Mouse (Mus musculus) heart, adult 18-20 months (tissue): Measurements from ENCODE around the gene Adar. TPM values are rescaled to one million over a fixed set of nuclear protein-coding genes. Genes with fewer than 3 reads are reported as not detected.

Source experiments
- DNase-seq, 2 experiments: peaks; one replicate each; pipeline ENCODE4 v3.0.0; 2021 to 2022; ENCODE audit warnings: mixed read lengths in 1 of 2
- long read RNA-seq, 2 experiments: library from polyadenylated mRNA; stranded (forward); transcript quantifications; one replicate each; pipeline ENCODE4 v2.0.0; 2021
- total RNA-seq, 2 experiments: library from RNA; stranded (reverse); gene quantifications; 2 replicates each; pipeline ENCODE4 v1.2.3; 2021

The Adar gene
- 10 to 100 TPM; 10.2 to 11.0 TPM for total RNA-seq
- long read RNA-seq, experiment 1, partial matches to known transcripts: 3 of 20 reads
- long read RNA-seq, experiment 1, other reads (novel, unspliced or antisense): 17 of 20 reads
- long read RNA-seq, experiment 2, partial matches to known transcripts: 0 of 8 reads
- long read RNA-seq, experiment 2, other reads (novel, unspliced or antisense): 8 of 8 reads

GRCm38 (mm10) chr3:89714359-89715206 is at the start of gene Adar:
TSS of gene Adar (plus strand) at chr3:89715022.
- peak; percentile 65 to 81 for DNase-seq

- DNase-seq: no peak
Observed at GRCm38 (mm10) chr3:89667131-89667530, 47.7 kb upstream of the Adar start.

- DNase-seq: peak; percentile 25 to 42
Observed at GRCm38 (mm10) chr3:89671334-89671733, 43.5 kb upstream of the Adar start.

GRCm38 (mm10) chr3:89672573-89673317 is 42.1 kb upstream of the Adar start:
- DNase-seq: no peak

- no peak for DNase-seq
Observed at GRCm38 (mm10) chr3:89677617-89678016, 37.2 kb upstream of the Adar start.

- no peak for DNase-seq
Observed at GRCm38 (mm10) chr3:89686031-89686430, 28.8 kb upstream of the Adar start.

GRCm38 (mm10) chr3:89688694-89689581 is 25.9 kb upstream of the Adar start:
- DNase-seq: peak; percentile 75 to 92

GRCm38 (mm10) chr3:89691776-89692175 is 23.0 kb upstream of the Adar start:
- DNase-seq: no peak

- DNase-seq: no peak
Observed at GRCm38 (mm10) chr3:89696152-89696821, 18.5 kb upstream of the Adar start.

- no peak for DNase-seq
Observed at GRCm38 (mm10) chr3:89698958-89699357, 15.9 kb upstream of the Adar start.

- no peak for DNase-seq
Observed at GRCm38 (mm10) chr3:89700461-89700860, 14.4 kb upstream of the Adar start.

- DNase-seq: no peak
Observed at GRCm38 (mm10) chr3:89703596-89703995, 11.2 kb upstream of the Adar start.

- no peak for DNase-seq
Observed at GRCm38 (mm10) chr3:89704064-89704463, 10.8 kb upstream of the Adar start.

- peak; percentile 27 to 51 for DNase-seq
Observed at GRCm38 (mm10) chr3:89715207-89715966, 565 bp downstream of the Adar start.

GRCm38 (mm10) chr3:89715967-89716256 is 1.1 kb downstream of the Adar start:
- no peak for DNase-seq

- DNase-seq: no peak
Observed at GRCm38 (mm10) chr3:89722032-89722431, 7.2 kb downstream of the Adar start.

- no peak for DNase-seq
Observed at GRCm38 (mm10) chr3:89723400-89724084, 8.7 kb downstream of the Adar start.

- DNase-seq: peak; percentile 29 to 45
Observed at GRCm38 (mm10) chr3:89727028-89727427, 12.2 kb downstream of the Adar start.

- DNase-seq: no peak
Observed at GRCm38 (mm10) chr3:89728848-89729247, 14.0 kb downstream of the Adar start.
